Mouse (Mus musculus): Measurements from ENCODE around the gene Cradd. TPM values are rescaled to one million over a fixed set of nuclear protein-coding genes. Genes with fewer than 3 reads are reported as not detected.
A peak's percentile ranks its signal among the peaks of the same experiment; 100 is the strongest.

Gene Cradd
- polyA plus RNA-seq, 2 experiments: 3.2 to 3.6 TPM

- TF ChIP-seq EP300 (IDR thresholded peaks at IDR 0.05; ENCODE audit: low read depth) (no peak), CTCF (IDR thresholded peaks at IDR 0.05; ENCODE audit: low read depth) (no peak)
- Histone ChIP-seq H3K4me1 (replicated peaks; ENCODE audit: control insufficient read depth in 2 of 2, insufficient read depth in 2 of 2, low read length in 1 of 2) (peaks cover 0 to 19% of the 10 kb centered on the region in 2 experiments; a peak in 2 of 4 replicates), H3K4me3 (ENCODE audit: insufficient read depth in 1 of 2, low read depth in 2 of 2, low read length in 2 of 2) (no peak overlapping the region), H3K27me3 (ENCODE audit: control insufficient read depth, insufficient read depth, low read length) (no peaks in the 10 kb centered on the region), H3K9me3 (ENCODE audit: control insufficient read depth, low read length) (no peaks in the 10 kb centered on the region), H3K9ac (replicated peaks) (no peak overlapping the region), H3K27ac (no peak overlapping the region), H3K4me2 (ENCODE audit: low read depth) (no peak overlapping the region), H3K36me3 (replicated peaks; ENCODE audit: control insufficient read depth, insufficient read depth, low read depth) (no peaks in the 10 kb centered on the region)
- no peak for DNase-seq (ENCODE audit: low read depth in 3 of 3, low spot score in 3 of 3)
- 70% methylated on average over 8 of the region's 8 CpGs for WGBS (ENCODE audit: insufficient replicate concordance)
- ATAC-seq (ENCODE audit: insufficient read depth): no peak
Observed at GRCm38 (mm10) chr10:95197377-95197776, 126.6 kb downstream of the Cradd start.

GRCm38 (mm10) chr10:95195719-95196118, 128.2 kb downstream of the Cradd start:
- DNase-seq (ENCODE audit: low read depth in 3 of 3, low spot score in 3 of 3) (peak in 2 of 3 experiments; percentile 23 to 28), ATAC-seq (ENCODE audit: insufficient read depth) (peak; percentile 80)
- WGBS (ENCODE audit: insufficient replicate concordance): 31% methylated on average over 5 of the region's 5 CpGs
- Histone ChIP-seq H3K9me3 (ENCODE audit: control insufficient read depth, low read length) (no peaks in the 10 kb centered on the region), H3K27me3 (ENCODE audit: control insufficient read depth, insufficient read depth, low read length) (no peaks in the 10 kb centered on the region), H3K4me2 (ENCODE audit: low read depth) (no peak overlapping the region), H3K36me3 (replicated peaks; ENCODE audit: control insufficient read depth, insufficient read depth, low read depth) (no peaks in the 10 kb centered on the region), H3K27ac (no peak overlapping the region), H3K4me1 (replicated peaks; ENCODE audit: control insufficient read depth in 2 of 2, insufficient read depth in 2 of 2, low read length in 1 of 2) (peaks cover 0 to 31% of the 10 kb centered on the region in 2 experiments; a peak in 3 of 4 replicates), H3K4me3 (ENCODE audit: insufficient read depth in 1 of 2, low read depth in 2 of 2, low read length in 2 of 2) (no peak overlapping the region), H3K9ac (replicated peaks) (no peak overlapping the region)
- TF ChIP-seq EP300 (IDR thresholded peaks at IDR 0.05; ENCODE audit: low read depth): peak; percentile 77
- TF ChIP-seq CTCF (IDR thresholded peaks at IDR 0.05; ENCODE audit: low read depth): no peak

- Histone ChIP-seq H3K27ac (no peak overlapping the region), H3K4me3 (ENCODE audit: insufficient read depth in 1 of 2, low read depth in 2 of 2, low read length in 2 of 2) (no peak overlapping the region), H3K36me3 (replicated peaks; ENCODE audit: control insufficient read depth, insufficient read depth, low read depth) (no peaks in the 10 kb centered on the region), H3K4me1 (replicated peaks; ENCODE audit: control insufficient read depth in 2 of 2, insufficient read depth in 2 of 2, low read length in 1 of 2) (peaks cover 0 to 31% of the 10 kb centered on the region in 2 experiments; a peak in 3 of 4 replicates), H3K9me3 (ENCODE audit: control insufficient read depth, low read length) (no peaks in the 10 kb centered on the region), H3K27me3 (ENCODE audit: control insufficient read depth, insufficient read depth, low read length) (no peaks in the 10 kb centered on the region), H3K4me2 (ENCODE audit: low read depth) (no peak overlapping the region), H3K9ac (replicated peaks) (no peak overlapping the region)
- TF ChIP-seq EP300 (IDR thresholded peaks at IDR 0.05; ENCODE audit: low read depth): no peak
- no peak for TF ChIP-seq CTCF (IDR thresholded peaks at IDR 0.05; ENCODE audit: low read depth)
- ATAC-seq (ENCODE audit: insufficient read depth): no peak
- 72% methylated on average over 4 of the region's 4 CpGs for WGBS (ENCODE audit: insufficient replicate concordance)
- DNase-seq (ENCODE audit: low read depth in 3 of 3, low spot score in 3 of 3): no peak
Observed at GRCm38 (mm10) chr10:95194776-95195175, 129.2 kb downstream of the Cradd start.

DNA sequence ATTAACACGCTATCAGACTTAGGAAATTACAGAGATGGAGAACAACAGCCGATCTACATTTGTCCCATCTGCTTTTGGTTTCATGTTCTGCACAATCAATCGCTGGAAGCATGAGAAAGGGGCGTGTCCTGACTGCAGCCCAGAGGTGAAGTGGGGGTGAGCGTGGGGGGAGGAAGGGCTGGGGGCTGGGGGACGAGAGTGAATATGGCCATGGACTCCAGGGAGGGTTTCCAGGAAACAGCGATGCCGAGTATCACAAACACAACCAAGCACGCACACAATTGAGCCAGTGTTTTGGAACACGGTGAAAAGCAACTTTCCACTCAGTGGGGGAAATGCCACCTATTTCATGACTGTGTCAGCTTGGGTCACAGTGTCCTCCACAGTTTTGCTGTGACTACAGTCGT, 130.1 kb downstream of the Cradd start:
- Histone ChIP-seq H3K27me3 (ENCODE audit: control insufficient read depth, insufficient read depth, low read length) (no peaks in the 10 kb centered on the region), H3K27ac (no peak overlapping the region), H3K9ac (replicated peaks) (no peak overlapping the region), H3K9me3 (ENCODE audit: control insufficient read depth, low read length) (no peaks in the 10 kb centered on the region), H3K4me1 (replicated peaks; ENCODE audit: control insufficient read depth in 2 of 2, insufficient read depth in 2 of 2, low read length in 1 of 2) (peaks cover 0 to 31% of the 10 kb centered on the region in 2 experiments; a peak in 3 of 4 replicates), H3K4me2 (ENCODE audit: low read depth) (no peak overlapping the region), H3K36me3 (replicated peaks; ENCODE audit: control insufficient read depth, insufficient read depth, low read depth) (no peaks in the 10 kb centered on the region), H3K4me3 (ENCODE audit: insufficient read depth in 1 of 2, low read depth in 2 of 2, low read length in 2 of 2) (no peak overlapping the region)
- WGBS (ENCODE audit: insufficient replicate concordance): 56% methylated on average over 11 of the region's 11 CpGs
- ATAC-seq (ENCODE audit: insufficient read depth) (no peak), DNase-seq (ENCODE audit: low read depth in 3 of 3, low spot score in 3 of 3) (no peak)
- TF ChIP-seq EP300 (IDR thresholded peaks at IDR 0.05; ENCODE audit: low read depth) (no peak), CTCF (IDR thresholded peaks at IDR 0.05; ENCODE audit: low read depth) (no peak)

DNA sequence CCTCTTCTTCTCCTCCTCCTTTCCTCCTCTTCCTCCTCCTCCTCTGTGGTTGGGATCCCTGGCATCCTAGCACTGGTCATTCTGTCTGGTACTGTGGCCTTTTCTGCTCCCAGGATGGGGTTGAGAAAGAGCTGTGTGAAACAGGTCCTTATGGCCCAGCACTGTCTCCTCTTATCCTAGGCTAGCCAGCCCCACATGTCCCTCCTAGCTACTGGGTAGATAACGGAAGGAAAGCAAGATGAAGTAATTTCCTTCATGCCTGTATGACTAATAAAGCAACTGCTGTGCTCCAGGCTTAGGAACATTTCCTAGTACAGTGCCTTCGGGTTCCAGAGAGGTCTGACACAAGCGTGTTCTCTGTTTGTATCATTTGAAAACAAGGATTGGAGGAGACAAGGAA, 132.1 kb downstream of the Cradd start:
- 12% methylated on average over 3 of the region's 3 CpGs for WGBS (ENCODE audit: insufficient replicate concordance)
- DNase-seq (ENCODE audit: low read depth in 3 of 3, low spot score in 3 of 3): peak in 2 of 3 experiments; percentile 14 to 38
- no peak overlapping the region for H3K27ac ChIP-seq

More for the DNA sequence above, 132.1 kb downstream of the Cradd start:
- no peaks in the 10 kb centered on the region for H3K36me3 ChIP-seq (replicated peaks; ENCODE audit: control insufficient read depth, insufficient read depth, low read depth)
- H3K4me1 ChIP-seq (replicated peaks; ENCODE audit: control insufficient read depth in 2 of 2, insufficient read depth in 2 of 2, low read length in 1 of 2): peaks cover 0 to 31% of the 10 kb centered on the region in 2 experiments; a peak in 3 of 4 replicates
- H3K4me3 ChIP-seq (ENCODE audit: insufficient read depth in 1 of 2, low read depth in 2 of 2, low read length in 2 of 2): no peak overlapping the region
- peak; percentile 68 for ATAC-seq (ENCODE audit: insufficient read depth)
- no peaks in the 10 kb centered on the region for H3K27me3 ChIP-seq (ENCODE audit: control insufficient read depth, insufficient read depth, low read length)
- H3K9ac ChIP-seq (replicated peaks): no peak overlapping the region
- peak overlapping the region; percentile 21 for H3K4me2 ChIP-seq (ENCODE audit: low read depth)
- H3K9me3 ChIP-seq (ENCODE audit: control insufficient read depth, low read length): no peaks in the 10 kb centered on the region
- 0 out of 2 replicates have a peak, but pooled peaks have one; percentile 23 for TF ChIP-seq EP300 (IDR thresholded peaks at IDR 0.05; ENCODE audit: low read depth)
- no peak for TF ChIP-seq CTCF (IDR thresholded peaks at IDR 0.05; ENCODE audit: low read depth)
